Mouse (Mus musculus) cerebellum, postnatal 14 days (tissue): ENCODE results near the gene 9230112D13Rik.

Experiments used
- DNase-seq, 2 experiments: peaks; one replicate each; pipeline ENCODE4 v3.0.0; 2021; ENCODE audit warnings: mixed read lengths in 2 of 2

Gene 9230112D13Rik

DNA sequence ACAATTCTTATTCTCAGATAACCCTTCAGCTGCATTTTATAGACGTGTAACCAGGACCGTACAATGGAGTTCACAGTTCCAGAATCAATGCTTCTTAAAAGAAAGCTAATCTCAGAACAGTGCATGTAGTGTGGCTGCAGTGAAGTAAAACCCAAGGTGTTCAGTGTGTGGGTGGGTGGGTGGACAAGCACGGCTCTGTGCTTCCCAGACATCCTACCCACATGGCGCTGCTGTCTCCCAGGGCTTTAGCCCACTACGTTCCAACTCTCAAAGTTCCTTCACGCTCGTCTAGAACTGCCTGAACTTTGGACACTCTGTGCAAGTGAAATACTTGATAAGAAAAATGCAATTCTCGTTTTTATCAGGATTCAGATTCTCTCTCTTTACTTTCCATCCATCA lies at the start of gene 9230112D13Rik:
9230112D13Rik (minus strand) TSS at position 101 of the 400 bp plus-strand sequence.
- DNase-seq: no peak

DNA sequence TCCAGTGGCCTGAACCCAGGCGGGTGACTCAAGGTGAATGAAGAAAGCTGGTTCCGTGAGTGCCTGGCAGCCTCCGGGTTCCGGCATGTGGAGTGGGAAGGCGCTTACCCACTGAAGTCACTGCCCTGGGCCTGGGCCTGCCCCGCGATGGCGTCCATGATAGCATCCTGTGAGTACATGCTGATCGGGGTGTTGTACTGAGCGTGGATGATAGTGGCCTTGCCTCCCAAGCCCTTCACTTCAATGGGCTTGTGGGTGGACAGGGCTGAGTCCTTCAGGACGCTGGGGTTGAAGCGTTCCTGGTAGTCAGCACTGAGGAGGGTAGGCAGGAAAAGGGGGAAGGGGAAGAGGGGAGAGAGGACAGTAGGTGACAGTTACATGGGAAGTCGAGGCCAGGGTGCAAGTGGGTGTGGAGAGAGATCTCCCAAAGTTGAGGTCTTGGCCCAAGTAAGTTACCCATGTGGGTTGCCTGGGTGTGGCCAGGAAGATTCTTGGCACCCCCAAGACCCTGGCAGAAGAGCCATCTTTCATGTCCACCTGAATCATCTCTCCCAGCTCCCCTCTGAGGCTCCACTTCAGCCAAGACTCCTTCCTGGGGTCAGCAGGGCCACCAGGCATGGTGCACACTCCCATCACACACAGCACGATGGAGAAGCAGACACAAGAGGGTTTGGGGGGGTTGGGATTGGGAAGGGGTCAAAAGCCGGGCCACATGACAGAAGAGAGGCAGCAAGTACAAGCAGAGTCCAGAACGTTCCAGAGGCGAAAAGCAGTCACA lies 49.2 kb upstream of the 9230112D13Rik start:
- DNase-seq: no peak

DNA sequence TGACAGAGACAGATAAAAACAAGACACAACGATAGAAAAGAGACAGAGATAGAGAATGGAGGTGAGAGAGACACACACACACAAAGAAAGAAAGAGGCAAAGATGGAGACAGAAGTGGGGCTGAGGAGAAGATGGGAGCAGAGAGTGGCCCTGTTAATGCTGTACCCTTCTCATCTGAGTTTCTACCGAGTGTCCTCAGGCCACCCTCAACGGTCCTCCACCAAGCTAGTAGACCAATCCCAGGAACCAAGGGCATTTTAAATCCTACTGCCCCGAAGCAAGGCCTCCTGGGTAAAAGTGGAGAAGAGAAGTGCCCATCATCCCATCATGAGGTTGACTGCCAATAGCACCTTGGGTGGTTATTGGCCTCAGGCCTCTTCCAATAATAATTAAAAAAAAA lies 48.3 kb upstream of the 9230112D13Rik start:
- DNase-seq: no peak

DNA sequence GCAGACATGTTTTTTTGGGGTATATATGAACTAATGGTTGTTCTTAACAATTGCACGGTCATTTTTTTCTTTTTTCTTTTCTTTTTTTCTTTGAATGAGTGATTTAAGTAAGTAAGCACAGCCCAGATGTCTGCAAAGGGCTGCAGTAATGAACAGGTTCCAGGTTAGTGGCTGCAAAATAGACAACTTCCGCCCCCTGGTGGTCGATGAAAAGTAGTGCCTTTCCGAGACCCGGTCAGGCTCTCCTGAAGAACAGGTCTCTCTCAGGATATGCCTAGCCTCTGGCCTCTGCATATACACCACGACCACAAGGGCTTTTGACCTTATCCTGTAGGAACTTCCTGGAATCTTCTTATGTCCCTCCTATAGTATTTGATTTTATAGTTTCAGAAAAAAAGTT lies 47.7 kb upstream of the 9230112D13Rik start:
- peak; percentile 93 to 94 for DNase-seq

DNA sequence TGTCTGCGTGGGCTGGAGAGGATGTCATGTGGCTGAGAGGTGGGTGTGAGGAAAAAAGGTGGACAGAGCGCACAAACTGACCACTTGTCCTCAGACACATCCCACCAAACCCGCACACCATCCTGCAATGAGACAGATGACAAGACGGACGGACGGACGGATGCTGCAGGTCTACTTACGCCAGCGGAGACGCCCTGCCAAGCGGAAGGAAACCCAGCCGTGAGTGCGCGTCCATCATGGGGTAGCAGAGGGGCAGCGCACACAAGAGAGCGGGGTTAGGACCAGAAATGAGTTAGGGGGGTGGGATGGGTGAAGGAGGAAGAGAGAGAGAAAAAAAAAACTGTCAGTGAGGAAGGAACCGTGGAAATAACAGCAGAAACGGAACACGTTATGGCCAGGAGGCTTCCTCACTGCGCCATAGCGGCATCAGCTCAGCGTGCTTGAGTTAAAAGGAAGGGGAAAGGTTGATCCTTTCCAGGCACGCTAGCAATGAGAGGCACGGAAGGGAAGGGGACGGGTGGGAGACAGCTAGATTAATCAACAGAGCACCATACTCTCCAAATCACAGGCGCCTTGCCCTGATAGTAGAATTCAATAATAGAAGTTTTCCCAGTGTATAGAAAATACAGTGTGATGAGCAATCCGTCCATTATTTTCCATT lies 47.1 kb upstream of the 9230112D13Rik start:
- DNase-seq: no peak

DNA sequence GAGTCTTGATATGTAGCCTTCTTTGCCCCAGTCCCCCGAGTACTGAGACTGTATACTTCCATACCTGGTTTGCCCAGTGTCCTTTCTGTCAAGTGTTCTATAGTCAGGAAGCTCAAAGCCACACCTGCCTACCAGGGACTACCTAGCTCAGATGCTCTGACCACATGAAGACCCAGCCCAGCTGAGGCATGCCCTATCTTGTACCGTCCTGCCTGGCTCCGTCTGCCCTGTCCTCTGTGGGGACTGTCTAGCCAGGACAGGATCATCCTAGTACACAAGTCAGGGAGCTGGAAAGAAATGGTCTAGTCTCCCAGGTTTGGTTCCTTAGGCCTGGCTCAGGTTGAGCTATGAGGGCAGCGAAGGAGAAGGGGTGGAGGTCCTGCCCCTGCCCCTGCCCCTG lies 46.0 kb upstream of the 9230112D13Rik start:
- no peak for DNase-seq

DNA sequence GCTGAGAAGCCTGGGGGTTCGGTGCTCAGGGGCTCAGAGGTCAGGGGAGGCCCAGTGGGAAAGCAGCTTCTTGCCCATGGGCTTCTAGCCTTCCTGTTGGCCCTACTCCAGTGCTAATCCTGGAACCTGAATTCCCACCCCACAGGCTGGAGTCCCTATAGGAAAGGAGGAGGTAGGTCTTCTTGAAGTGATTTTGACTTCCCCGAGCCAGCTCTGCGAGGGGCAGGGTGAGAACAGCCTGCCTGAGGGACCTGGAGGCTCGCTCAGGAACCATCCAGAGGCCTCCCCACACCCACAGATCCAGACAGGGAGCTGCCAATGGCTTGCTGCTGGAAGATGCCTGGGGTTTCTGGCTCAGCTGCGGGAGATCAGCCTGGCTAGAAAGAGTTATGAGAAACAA lies 45.1 kb upstream of the 9230112D13Rik start:
- DNase-seq: no peak

DNA sequence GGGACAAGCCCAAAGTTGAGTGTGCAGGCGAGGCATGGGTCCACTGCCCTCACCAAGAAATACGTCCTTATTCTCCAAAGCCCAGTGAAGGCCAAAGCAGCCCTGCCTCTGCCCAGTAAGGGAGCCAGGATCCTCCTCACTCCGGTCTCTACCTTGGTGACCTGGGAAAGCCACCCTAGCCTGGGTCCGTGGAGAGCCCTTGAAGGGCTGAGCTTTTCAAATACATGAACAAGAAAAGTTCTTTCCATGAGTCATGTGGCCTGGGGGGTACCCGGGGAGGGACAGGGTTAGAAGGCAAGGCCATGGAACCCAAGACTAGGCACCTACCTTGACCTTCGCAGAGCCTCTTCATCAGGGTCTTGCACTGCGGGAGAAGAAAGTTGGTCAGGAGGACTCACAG lies 43.9 kb upstream of the 9230112D13Rik start:
- no peak for DNase-seq

DNA sequence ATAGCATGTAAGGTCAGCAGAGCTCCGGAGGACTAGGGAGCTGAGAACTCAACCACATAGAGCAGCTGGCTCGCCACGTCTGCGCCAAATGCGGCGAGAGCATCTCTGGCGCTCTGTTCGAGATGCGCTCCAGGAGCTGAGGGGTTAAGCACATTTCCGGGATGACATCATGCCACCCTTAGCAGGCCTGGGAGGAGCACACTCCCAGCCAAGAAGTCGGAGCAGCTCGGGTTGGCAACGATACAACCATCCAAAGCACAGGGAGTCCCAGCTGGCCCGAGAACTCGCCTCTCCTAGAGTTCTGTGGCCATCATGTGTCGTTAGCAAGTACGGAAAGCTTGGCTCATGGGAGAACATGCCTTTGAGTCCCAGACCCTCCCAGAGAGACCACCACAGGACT lies 43.1 kb upstream of the 9230112D13Rik start:
- DNase-seq: peak; percentile 50 to 61

DNA sequence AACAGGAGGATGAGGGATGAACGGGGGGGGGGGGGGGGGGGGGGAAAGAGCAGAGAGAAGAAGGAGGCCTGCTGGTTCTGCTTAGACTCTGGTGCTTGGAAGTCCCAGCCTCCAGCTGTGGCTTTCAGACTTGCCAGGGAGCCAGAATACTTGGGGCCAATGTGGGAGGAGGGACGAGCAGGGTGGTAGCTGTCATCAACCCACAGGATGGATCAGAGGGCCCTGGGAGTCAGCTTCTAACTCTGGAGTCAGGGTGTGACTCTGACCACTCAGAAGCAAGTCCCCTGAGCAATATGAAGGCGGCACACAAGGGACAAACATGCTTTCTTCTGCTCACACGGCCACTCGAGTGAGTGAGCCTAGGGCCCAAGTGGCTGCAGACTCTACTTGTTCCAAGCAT lies 42.0 kb upstream of the 9230112D13Rik start:
- no peak for DNase-seq

DNA sequence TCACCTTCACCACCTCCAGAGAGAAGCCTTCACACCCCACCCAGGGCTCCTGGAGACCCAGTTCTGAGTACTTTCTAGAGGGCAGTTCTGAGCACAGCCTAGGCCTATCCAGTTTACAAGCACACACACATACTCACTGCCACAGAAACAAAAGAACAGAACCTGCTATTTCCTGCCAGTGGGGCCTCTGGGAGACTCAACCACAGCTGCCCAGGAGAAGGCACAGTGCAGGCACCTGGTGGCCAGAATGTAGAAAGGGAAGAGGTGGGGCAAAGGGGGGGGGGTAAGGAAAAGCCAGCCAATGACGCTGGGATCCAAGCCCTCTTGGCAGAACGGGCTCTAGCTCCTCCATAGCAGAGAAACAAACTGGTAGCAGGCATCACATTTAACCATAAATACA lies 39.8 kb upstream of the 9230112D13Rik start:
- no peak for DNase-seq

DNA sequence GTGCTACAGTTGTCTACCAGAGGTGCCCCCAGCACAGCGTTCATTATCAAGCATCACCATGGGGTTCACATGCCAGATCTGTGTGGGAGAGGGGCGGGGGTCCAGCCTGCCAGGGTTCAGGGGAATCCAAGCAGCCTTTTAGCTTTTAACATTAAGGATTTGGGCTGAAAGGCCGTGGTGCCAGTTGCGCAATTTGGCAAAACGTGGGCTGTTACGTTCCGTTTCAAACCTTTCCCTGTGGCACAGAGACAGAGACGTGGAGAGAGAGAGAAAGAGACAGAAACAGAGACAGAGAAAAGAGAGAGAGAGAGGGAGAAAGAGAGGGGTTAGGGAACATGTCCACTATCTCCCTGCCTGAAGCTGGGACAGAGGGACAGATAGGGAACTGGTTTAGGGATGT lies 39.0 kb upstream of the 9230112D13Rik start:
- no peak for DNase-seq

DNA sequence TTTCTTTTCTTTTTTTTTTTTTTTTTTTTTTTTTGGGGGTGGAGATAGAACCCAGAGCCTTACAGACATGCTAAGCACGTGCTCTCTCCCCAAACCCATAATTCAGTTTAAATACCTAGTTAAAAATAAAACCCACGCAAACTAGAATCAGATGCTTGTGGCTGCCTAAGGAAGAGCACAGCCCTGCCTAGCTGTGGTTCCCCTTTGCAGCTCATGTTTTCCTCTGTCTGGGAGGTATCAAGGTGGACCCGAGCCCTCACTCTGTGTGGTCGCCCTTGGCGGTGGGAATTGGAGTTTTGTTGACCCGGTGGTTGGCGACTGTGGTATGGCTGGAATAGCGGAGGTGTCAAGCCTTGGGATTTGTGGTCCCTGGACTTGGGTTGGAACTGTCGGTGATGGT lies 36.3 kb upstream of the 9230112D13Rik start:
- DNase-seq: no peak

DNA sequence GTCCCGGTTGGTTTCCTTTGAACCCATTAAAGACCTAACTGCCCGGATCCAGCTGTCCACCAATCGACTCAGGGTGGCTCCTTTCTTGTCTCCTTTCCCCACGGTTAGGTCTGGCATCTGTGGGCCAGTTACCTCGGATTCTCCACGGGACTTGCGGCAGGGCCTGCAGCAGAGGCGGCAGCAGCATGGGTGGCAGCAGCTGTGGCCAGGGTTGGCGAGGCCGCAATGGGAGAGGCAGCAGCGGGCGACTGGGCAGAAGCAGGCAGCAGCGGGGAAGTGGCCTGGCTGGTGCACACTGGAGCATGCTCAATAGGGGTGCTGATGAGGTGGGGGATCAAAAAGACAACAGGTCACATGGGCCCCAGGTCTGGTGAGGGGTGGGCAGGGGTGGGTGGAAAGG lies 32.6 kb upstream of the 9230112D13Rik start:
- no peak for DNase-seq

DNA sequence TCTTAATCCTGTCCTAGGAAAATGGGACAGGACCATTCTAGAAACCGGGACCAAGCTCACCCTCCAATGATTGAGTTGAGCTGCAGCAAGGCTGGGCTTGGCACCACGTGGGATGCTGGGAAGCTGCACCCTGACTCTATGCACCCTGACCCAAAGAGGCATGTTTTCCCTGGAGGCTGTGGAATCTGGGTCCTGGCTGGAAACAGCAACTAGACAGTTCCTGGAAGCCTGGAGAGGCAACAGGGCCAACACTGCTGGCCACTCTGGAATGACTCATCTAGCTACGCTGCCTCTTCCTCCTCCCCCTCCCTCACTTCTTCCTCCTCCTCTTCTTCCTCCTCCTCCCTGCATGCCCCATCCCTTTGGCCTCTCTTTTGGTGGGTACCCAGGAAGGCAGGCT lies 31.4 kb upstream of the 9230112D13Rik start:
- DNase-seq: no peak

DNA sequence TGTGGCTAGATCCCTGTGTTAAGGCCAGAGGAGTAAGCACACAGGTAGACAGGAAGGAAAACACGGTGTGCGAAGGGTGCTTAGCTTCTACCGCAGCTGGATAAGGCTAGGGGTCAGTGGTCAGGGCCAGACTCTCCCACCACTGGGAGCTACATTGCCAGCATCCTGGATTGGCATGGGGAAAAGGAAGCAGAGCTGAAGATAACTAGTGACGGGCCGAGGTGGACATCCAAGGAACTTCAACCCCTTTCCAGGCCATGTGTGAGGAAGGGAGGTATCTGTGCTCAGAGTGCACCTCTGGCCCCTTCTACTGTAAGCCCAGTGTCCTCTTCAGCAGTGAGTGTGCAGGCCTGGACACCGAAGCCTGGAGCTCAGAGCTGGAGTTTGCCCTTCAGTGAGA lies 30.9 kb upstream of the 9230112D13Rik start:
- DNase-seq: no peak

DNA sequence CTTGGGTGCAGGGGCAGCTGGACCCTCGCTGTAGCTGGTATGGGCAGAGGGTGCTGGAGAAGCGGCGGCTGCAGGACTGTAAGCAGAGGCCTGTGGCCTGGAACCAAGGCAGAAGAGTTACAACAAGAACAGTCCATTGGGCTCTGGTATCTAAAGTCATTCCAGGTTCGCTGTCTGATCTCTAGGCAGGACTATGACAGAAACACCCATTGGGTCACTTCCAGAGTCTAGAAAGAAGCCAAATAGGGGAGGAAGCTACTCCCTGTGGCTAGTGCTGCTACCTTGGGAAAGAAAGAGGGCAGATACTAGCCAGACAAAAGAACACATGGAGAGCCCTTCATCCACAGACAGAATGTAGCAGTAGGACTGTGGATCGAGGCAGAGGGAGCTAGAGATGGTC lies 29.6 kb upstream of the 9230112D13Rik start:
- DNase-seq: no peak

DNA sequence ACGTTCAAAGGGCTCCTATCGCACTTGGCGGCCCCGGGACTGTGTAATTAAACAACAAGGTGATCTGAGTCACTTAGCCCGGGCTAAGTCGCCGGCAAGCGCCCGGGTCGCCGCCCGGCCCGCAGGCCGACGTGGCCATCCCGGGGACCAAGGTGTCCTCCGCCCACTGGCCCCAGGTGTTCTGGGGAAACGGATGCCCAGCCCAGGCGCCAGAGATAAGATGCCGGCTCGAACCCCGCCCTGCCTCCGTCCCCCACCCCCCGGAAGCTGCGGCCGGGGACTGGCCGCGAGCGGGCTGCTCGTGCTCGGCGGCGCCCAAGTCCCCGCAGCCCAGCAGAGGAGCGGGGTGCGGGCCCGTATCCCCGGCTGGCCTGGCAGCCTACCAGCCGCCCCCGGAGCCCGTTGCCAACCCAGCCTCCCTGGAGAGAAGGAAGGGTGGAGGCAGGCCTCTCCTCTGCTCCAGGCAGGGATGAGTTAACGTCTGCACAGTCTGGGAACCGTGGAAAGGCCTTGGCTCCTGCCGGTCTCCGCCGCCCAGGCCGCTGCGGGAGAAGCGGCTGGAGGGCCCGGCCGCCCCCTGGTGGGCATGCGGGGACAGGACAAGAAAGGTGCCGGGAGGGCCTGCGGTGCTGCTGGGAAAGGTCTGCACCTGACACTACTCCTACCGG lies 26.5 kb upstream of the 9230112D13Rik start:
- DNase-seq: peak; percentile 90

DNA sequence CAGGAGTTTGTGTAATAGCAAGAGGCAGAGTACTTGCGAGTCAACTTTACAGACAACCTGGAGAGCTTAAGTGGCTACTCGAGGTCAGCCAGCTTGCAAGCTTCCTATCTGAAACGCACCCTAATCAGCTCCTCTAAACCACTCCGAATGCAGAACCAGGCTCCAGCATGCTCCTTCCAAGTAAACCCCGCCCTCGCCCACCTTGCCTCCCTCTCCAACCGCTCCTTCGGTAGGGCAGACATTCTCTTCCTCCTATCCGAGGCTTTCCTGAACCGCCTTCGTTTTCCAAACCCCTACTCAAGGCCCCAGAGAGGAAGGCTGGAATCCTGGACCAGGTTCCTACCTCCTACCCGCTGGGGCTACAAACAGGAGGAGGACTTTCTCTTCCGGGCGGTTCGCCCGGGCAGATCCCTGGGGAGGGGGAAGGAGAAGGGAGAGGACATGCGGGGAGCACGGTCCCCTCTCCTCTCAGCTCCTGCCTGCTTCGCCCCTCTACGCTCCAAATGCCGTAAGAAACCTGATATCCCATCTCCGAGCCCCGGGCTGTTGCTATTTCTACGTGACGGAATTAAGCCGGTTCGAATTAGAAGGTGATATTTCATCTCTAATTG lies 25.9 kb upstream of the 9230112D13Rik start:
- DNase-seq: peak; percentile 69 to 79

DNA sequence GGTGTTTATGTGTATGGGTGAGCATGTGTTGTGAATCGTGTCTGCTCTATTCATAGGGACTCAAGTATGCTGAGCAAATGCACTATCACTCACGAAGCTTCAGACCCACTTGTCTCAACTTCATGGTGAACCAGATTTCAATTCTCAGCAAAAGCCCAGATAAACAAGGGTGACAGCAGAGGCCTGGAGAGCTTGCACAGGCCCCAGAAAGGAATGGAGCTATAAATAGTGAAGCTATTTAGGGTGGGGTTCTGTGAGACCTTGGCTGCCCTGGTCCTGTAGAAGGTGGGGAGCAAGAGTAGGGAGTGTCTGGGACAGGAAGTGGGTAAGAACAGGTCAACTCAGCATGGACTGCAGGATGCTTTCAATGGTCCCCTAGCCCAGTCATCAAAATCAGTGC lies 21.9 kb upstream of the 9230112D13Rik start:
- DNase-seq: no peak

DNA sequence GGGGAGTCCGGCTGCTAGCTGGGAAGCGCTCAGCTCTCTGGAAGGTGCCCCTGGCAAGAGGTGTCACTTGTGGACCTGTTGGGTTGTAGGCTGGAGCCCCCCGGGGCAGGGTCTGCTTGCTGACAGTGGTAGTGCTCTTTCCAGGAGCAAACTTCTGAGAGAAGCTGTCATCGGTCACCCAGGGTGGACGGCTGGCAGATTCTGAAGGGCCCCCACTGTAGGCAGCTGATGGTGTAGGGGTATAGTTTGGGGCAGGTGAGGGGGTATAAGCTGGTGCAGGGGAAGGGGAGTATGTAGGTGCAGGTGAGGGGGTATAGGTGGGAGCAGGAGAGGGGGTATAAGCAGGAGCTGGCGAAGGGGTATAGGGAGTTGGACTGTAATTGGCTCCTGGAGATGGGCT lies 21.4 kb upstream of the 9230112D13Rik start:
- DNase-seq: no peak

DNA sequence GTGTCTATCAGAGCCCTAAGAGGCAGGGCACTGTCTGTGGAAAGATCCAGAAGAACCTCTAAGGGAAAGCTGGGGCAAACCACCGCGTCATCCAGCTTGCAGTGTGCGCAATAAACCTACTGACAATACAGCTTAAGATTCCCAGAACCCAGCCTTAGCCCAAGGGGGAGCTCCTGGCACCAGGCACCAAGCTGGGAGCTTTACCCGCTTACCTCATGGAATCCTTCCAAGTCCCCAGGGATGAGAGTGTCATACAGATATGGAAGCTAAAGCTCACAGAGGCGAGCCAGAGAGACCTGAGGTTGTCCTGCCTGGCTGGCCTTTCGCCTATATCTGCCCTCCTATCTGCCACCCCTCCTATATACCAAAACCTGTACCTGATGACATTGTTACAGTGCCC lies 21.0 kb upstream of the 9230112D13Rik start:
- DNase-seq: no peak

DNA sequence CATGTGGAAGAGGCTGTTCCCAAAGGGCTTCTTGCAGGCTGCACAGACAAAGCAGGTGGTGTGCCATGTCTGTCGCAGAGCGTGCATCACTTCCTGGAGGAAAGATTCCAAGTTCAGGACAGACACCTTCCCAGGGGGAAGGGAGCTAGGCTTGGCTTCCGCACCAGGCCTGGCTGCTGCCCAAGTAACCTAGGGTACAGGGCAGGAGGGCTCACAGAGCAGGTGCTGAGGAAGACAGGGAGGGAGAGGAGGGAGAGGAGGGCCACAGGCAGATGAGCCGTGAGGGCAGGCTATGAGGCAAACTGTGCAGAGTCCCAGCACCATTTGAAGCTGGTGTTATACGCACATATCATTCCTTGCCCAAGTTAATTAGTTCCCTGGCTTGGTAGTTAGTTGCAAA lies 19.3 kb upstream of the 9230112D13Rik start:
- DNase-seq: no peak
